Mouse (Mus musculus): Measurements from ENCODE around the gene Sema5b.

The Sema5b gene

GRCm38 (mm10) chr16:35630470-35631183, 89.7 kb downstream of the Sema5b start:
- no peak for DNase-seq (ENCODE audit: low read depth, low spot score)

- DNase-seq (ENCODE audit: low read depth, low spot score): no peak
Measured at GRCm38 (mm10) chr16:35633058-35633457, 92.1 kb downstream of the Sema5b start.

- no peak for DNase-seq (ENCODE audit: low read depth, low spot score)
Measured at GRCm38 (mm10) chr16:35634971-35635370, 94.0 kb downstream of the Sema5b start.

- DNase-seq (ENCODE audit: low read depth, low spot score): no peak
Measured at GRCm38 (mm10) chr16:35639505-35639904, 98.6 kb downstream of the Sema5b start.

GRCm38 (mm10) chr16:35648862-35649261, 107.9 kb downstream of the Sema5b start:
- no peak for DNase-seq (ENCODE audit: low read depth, low spot score)

- DNase-seq (ENCODE audit: low read depth, low spot score): no peak
Measured at GRCm38 (mm10) chr16:35652206-35652605, 111.3 kb downstream of the Sema5b start.

GRCm38 (mm10) chr16:35652706-35653105, 111.8 kb downstream of the Sema5b start:
- DNase-seq (ENCODE audit: low read depth, low spot score): no peak

- no peak for DNase-seq (ENCODE audit: low read depth, low spot score)
Measured at GRCm38 (mm10) chr16:35653951-35654350, 113.0 kb downstream of the Sema5b start.

- no peak for DNase-seq (ENCODE audit: low read depth, low spot score)
Measured at GRCm38 (mm10) chr16:35660222-35660621, 119.3 kb downstream of the Sema5b start.

- no peak for DNase-seq (ENCODE audit: low read depth, low spot score)
Measured at GRCm38 (mm10) chr16:35663831-35664414, 123.0 kb downstream of the Sema5b start.

GRCm38 (mm10) chr16:35664847-35665246, 123.9 kb downstream of the Sema5b start:
- DNase-seq (ENCODE audit: low read depth, low spot score): no peak

- DNase-seq (ENCODE audit: low read depth, low spot score): no peak
Measured at GRCm38 (mm10) chr16:35677511-35678113, 136.7 kb downstream of the Sema5b start.

GRCm38 (mm10) chr16:35678476-35678875, 137.5 kb downstream of the Sema5b start:
- DNase-seq (ENCODE audit: low read depth, low spot score): no peak

- no peak for DNase-seq (ENCODE audit: low read depth, low spot score)
Measured at GRCm38 (mm10) chr16:35681327-35682108, 140.6 kb downstream of the Sema5b start.

GRCm38 (mm10) chr16:35685027-35685426, 144.1 kb downstream of the Sema5b start:
- no peak for DNase-seq (ENCODE audit: low read depth, low spot score)

- DNase-seq (ENCODE audit: low read depth, low spot score): no peak
Measured at GRCm38 (mm10) chr16:35686491-35686890, 145.5 kb downstream of the Sema5b start.

- DNase-seq (ENCODE audit: low read depth, low spot score): no peak
Measured at GRCm38 (mm10) chr16:35691606-35692005, 150.7 kb downstream of the Sema5b start.

GRCm38 (mm10) chr16:35694250-35694846, 153.4 kb downstream of the Sema5b start:
- DNase-seq (ENCODE audit: low read depth, low spot score): no peak

- no peak for DNase-seq (ENCODE audit: low read depth, low spot score)
Measured at GRCm38 (mm10) chr16:35696103-35696502, 155.2 kb downstream of the Sema5b start.

GRCm38 (mm10) chr16:35701823-35702222, 160.9 kb downstream of the Sema5b start:
- DNase-seq (ENCODE audit: low read depth, low spot score): no peak

- DNase-seq (ENCODE audit: low read depth, low spot score): no peak
Measured at GRCm38 (mm10) chr16:35703763-35704679, 163.1 kb downstream of the Sema5b start.
